Mouse (Mus musculus) liver, embryonic 16.5 days (tissue): ENCODE data around the gene Siglecf. TPM values are rescaled to one million over a fixed set of nuclear protein-coding genes. Genes with fewer than 3 reads are reported as not detected.

Experiments
- ATAC-seq: fragments of 200-750 bp; cut with Nextera tagmentation; 2 replicates; pipeline ENCODE4 v1.8.0; 2017; ENCODE audit warnings: low read depth, mild to moderate bottlenecking, moderate number of reproducible peaks, moderate library complexity
- H3K27ac ChIP-seq: fragments of 300-500 bp; sonication (generic); 2 replicates; pipeline ENCODE4 v1.5.1; 2014; ENCODE audit warnings: mild to moderate bottlenecking, low read length
- H3K27me3 ChIP-seq: fragments of 300-500 bp; sonication (generic); 2 replicates; pipeline ENCODE4 v1.6.1; 2014; ENCODE audit warnings: low read depth, low read length, mixed read lengths; ENCODE audit not compliant: control insufficient read depth, insufficient read depth
- H3K36me3 ChIP-seq: fragments of 300-500 bp; sonication (generic); 2 replicates; pipeline ENCODE4 v1.6.1; 2014; ENCODE audit warnings: mild to moderate bottlenecking; ENCODE audit not compliant: control insufficient read depth, insufficient read depth
- H3K4me1 ChIP-seq: fragments of 300-500 bp; sonication (generic); 2 replicates; pipeline ENCODE4 v1.6.1; 2014; ENCODE audit warnings: low read depth, low read length, mixed read lengths; ENCODE audit not compliant: control insufficient read depth
- H3K4me2 ChIP-seq: fragments of 300-500 bp; sonication (generic); 2 replicates; pipeline ENCODE4 v1.6.1; 2014; ENCODE audit warnings: low read depth, low read length, mixed read lengths
- H3K4me3 ChIP-seq: fragments of 300-500 bp; sonication (generic); 2 replicates; pipeline ENCODE4 v1.5.1; 2014; ENCODE audit warnings: low read depth, mild to moderate bottlenecking, low read length
- H3K9ac ChIP-seq: fragments of 300-500 bp; sonication (generic); 2 replicates; pipeline ENCODE4 v1.6.1; 2014; ENCODE audit warnings: low read depth, low read length
- H3K9me3 ChIP-seq: fragments of 300-500 bp; sonication (generic); replicated peaks from 2 replicates; pipeline ENCODE4 v1.6.1; 2016; ENCODE audit warnings: low read length; ENCODE audit not compliant: control insufficient read depth
- WGBS: fragments of 180-500 bp; shearing (Covaris S2); extraction: QIAGEN DNeasy Blood & Tissue Kit; methylation state at CpG from one replicate; pipeline ENCODE4 v1.1.7; 2014; ENCODE audit not compliant: insufficient replicate concordance; 5-methylcytosine and 5-hydroxymethylcytosine counted together
- polyA plus RNA-seq: library from polyadenylated mRNA; unstranded; fragments of >200 nt; fragmentation: Nextera tagmentation; extraction: Ambion mirVana; gene quantifications from 2 replicates; pipeline ENCODE4 v1.2.1, GENCODE M21; 2015

Siglecf gene
- polyA plus RNA-seq, 1 experiment from 2014 or later, result 1.8 TPM

GRCm38 (mm10) chr7:43407573-43407972 lies 56.4 kb downstream of the Siglecf start:
- Histone ChIP-seq H3K4me1 (no peaks in the 10 kb centered on the region), H3K36me3 (no peaks in the 10 kb centered on the region), H3K4me2 (no peak overlapping the region), H3K9me3 (no peaks in the 10 kb centered on the region), H3K9ac (no peak overlapping the region), H3K4me3 (no peak overlapping the region), H3K27me3 (no peaks in the 10 kb centered on the region), H3K27ac (no peak overlapping the region)
- 41% methylated on average over 3 of the region's 3 CpGs for WGBS
- no peak for ATAC-seq

- H3K4me3 ChIP-seq, result no peak within 1 kb of the TSS
- H3K27me3 ChIP-seq, result no peaks in the 10 kb centered on the region
- H3K4me2 ChIP-seq, result no peak within 1 kb of the TSS
- no peaks in the 10 kb centered on the region for H3K36me3 ChIP-seq
- H3K9ac ChIP-seq, result no peak within 1 kb of the TSS
- H3K9me3 ChIP-seq, result no peaks in the 10 kb centered on the region
- no peak for ATAC-seq
- no peaks in the 10 kb centered on the region for H3K4me1 ChIP-seq
- 38% methylated on average over 4 of the region's 4 CpGs for WGBS
- H3K27ac ChIP-seq, result no peak within 1 kb of the TSS
Observed at GRCm38 (mm10) chr7:43408131-43408553, 57.0 kb downstream of the Siglecf start, which contains the start of gene Siglecg. Siglecg (plus strand) TSS chr7:43408204.

GRCm38 (mm10) chr7:43409084-43409483 lies 57.9 kb downstream of the Siglecf start:
- H3K4me3 ChIP-seq, result no peak overlapping the region
- no peaks in the 10 kb centered on the region for H3K27me3 ChIP-seq
- H3K36me3 ChIP-seq, result no peaks in the 10 kb centered on the region
- no peak overlapping the region for H3K9ac ChIP-seq
- 54% methylated on average over 3 of the region's 3 CpGs for WGBS
- H3K4me2 ChIP-seq, result no peak overlapping the region
- H3K27ac ChIP-seq, result no peak overlapping the region
- no peaks in the 10 kb centered on the region for H3K4me1 ChIP-seq
- H3K9me3 ChIP-seq, result no peaks in the 10 kb centered on the region
- no peak for ATAC-seq

Other genes starting within 250 kb of the Siglecf start
- gene Zfp936, start 237.1 kb upstream of the Siglecf start, polyA plus RNA-seq, result not detected in 2 replicates
- gene Zfp715, start 38.0 kb upstream of the Siglecf start, polyA plus RNA-seq, result 4.5 and 4.9 TPM in 2 replicates
- 1.3 and 1.4 TPM in 2 replicates for gene Siglecg, start 56.9 kb downstream of the Siglecf start, polyA plus RNA-seq
- gene Lim2, start 76.3 kb downstream of the Siglecf start, polyA plus RNA-seq, result not detected in 2 replicates
- 16.3 and 17.8 TPM in 2 replicates for gene Nkg7, start 85.7 kb downstream of the Siglecf start, polyA plus RNA-seq
- not detected in 2 replicates for gene Cldnd2, start 89.4 kb downstream of the Siglecf start, polyA plus RNA-seq
- gene Etfb, start 92.7 kb downstream of the Siglecf start, polyA plus RNA-seq, result 314 and 319 TPM in 2 replicates
- 0.17 and 0.22 TPM in 2 replicates for gene Gm45233, start 92.8 kb downstream of the Siglecf start, polyA plus RNA-seq
- gene Vsig10l, start 111.8 kb downstream of the Siglecf start, polyA plus RNA-seq, result 1.1 and 1.3 TPM in 2 replicates
- not detected in 2 replicates for gene Iglon5, start 138.7 kb downstream of the Siglecf start, polyA plus RNA-seq
- not detected in 2 replicates for gene 4931406B18Rik, start 154.6 kb downstream of the Siglecf start, polyA plus RNA-seq
- gene Cd33, start 193.1 kb downstream of the Siglecf start, polyA plus RNA-seq, result 3.8 and 4.6 TPM in 2 replicates
- 0.19 and 0.29 TPM in 2 replicates for gene Zfp658, start 210.9 kb downstream of the Siglecf start, polyA plus RNA-seq
- 1.8 and 2.2 TPM in 2 replicates for gene Zfp719, start 228.3 kb downstream of the Siglecf start, polyA plus RNA-seq